Mouse (Mus musculus): ENCODE results near the gene Phlda1. TPM values are rescaled to one million over a fixed set of nuclear protein-coding genes. Genes with fewer than 3 reads are reported as not detected.

Phlda1 gene
- total RNA-seq, 2 experiments from 2014 or later: 30.9 to 34.3 TPM

- no peak for DNase-seq (ENCODE audit: low spot score in 2 of 2)
- intact Hi-C loops (cut with DNase I): no loop called here
Observed at GRCm38 (mm10) chr10:111520621-111521020, 14.5 kb downstream of the Phlda1 start.

- no peak for DNase-seq (ENCODE audit: low spot score in 2 of 2)
- intact Hi-C loops (cut with DNase I): no loop called here
Observed at GRCm38 (mm10) chr10:111521636-111522035, 15.6 kb downstream of the Phlda1 start.

GRCm38 (mm10) chr10:111522230-111522629 lies 16.1 kb downstream of the Phlda1 start:
- no peak for DNase-seq (ENCODE audit: low spot score in 2 of 2)
- intact Hi-C loops (cut with DNase I): no loop called here

- DNase-seq (ENCODE audit: low spot score in 2 of 2): no peak
- intact Hi-C loops (cut with DNase I): no loop called here
Observed at GRCm38 (mm10) chr10:111523894-111524293, 17.8 kb downstream of the Phlda1 start.

GRCm38 (mm10) chr10:111527057-111527456 lies 21.0 kb downstream of the Phlda1 start:
- intact Hi-C loops (cut with DNase I): no loop called here
- peak in 1 of 2 experiments; percentile 52 for DNase-seq (ENCODE audit: low spot score in 2 of 2)

- intact Hi-C loops (cut with DNase I): no loop called here
- DNase-seq (ENCODE audit: low spot score in 2 of 2): no peak
Observed at GRCm38 (mm10) chr10:111527613-111528012, 21.5 kb downstream of the Phlda1 start.

GRCm38 (mm10) chr10:111528283-111528682 lies 22.2 kb downstream of the Phlda1 start:
- intact Hi-C loops (cut with DNase I): no loop called here
- DNase-seq (ENCODE audit: low spot score in 2 of 2): no peak

- intact Hi-C loops (cut with DNase I): no loop called here
- DNase-seq (ENCODE audit: low spot score in 2 of 2): no peak
Observed at GRCm38 (mm10) chr10:111530398-111530797, 24.3 kb downstream of the Phlda1 start.

GRCm38 (mm10) chr10:111534691-111535090 lies 28.6 kb downstream of the Phlda1 start:
- intact Hi-C loops (cut with DNase I): no loop called here
- no peak for DNase-seq (ENCODE audit: low spot score in 2 of 2)

GRCm38 (mm10) chr10:111537410-111537809 lies 31.3 kb downstream of the Phlda1 start:
- DNase-seq (ENCODE audit: low spot score in 2 of 2): no peak
- intact Hi-C loops (cut with DNase I): no loop called here

- intact Hi-C loops (cut with DNase I): no loop called here
- peak; percentile 61 to 71 for DNase-seq (ENCODE audit: low spot score in 2 of 2)
Observed at GRCm38 (mm10) chr10:111539724-111540324, 33.7 kb downstream of the Phlda1 start.

GRCm38 (mm10) chr10:111540678-111541077 lies 34.6 kb downstream of the Phlda1 start:
- intact Hi-C loops (cut with DNase I): no loop called here
- DNase-seq (ENCODE audit: low spot score in 2 of 2): no peak

- intact Hi-C loops (cut with DNase I): no loop called here
- DNase-seq (ENCODE audit: low spot score in 2 of 2): peak in 1 of 2 experiments; percentile 21
Observed at GRCm38 (mm10) chr10:111543106-111543505, 37.0 kb downstream of the Phlda1 start.

GRCm38 (mm10) chr10:111543781-111544260 lies 37.7 kb downstream of the Phlda1 start:
- intact Hi-C loops (cut with DNase I): no loop called here
- DNase-seq (ENCODE audit: low spot score in 2 of 2): no peak

GRCm38 (mm10) chr10:111544311-111544710 lies 38.2 kb downstream of the Phlda1 start:
- DNase-seq (ENCODE audit: low spot score in 2 of 2): no peak
- intact Hi-C loops (cut with DNase I): no loop called here

GRCm38 (mm10) chr10:111545648-111546047 lies 39.6 kb downstream of the Phlda1 start:
- no peak for DNase-seq (ENCODE audit: low spot score in 2 of 2)
- intact Hi-C loops (cut with DNase I): no loop called here

- DNase-seq (ENCODE audit: low spot score in 2 of 2): peak; percentile 57 to 61
- intact Hi-C loops (cut with DNase I): no loop called here
Observed at GRCm38 (mm10) chr10:111547881-111548372, 41.8 kb downstream of the Phlda1 start.

- DNase-seq (ENCODE audit: low spot score in 2 of 2): no peak
- intact Hi-C loops (cut with DNase I): no loop called here
Observed at GRCm38 (mm10) chr10:111550075-111550695, 44.1 kb downstream of the Phlda1 start.

GRCm38 (mm10) chr10:111553695-111554094 lies 47.6 kb downstream of the Phlda1 start:
- no peak for DNase-seq (ENCODE audit: low spot score in 2 of 2)
- intact Hi-C loops (cut with DNase I): no loop called here

- intact Hi-C loops (cut with DNase I): no loop called here
- DNase-seq (ENCODE audit: low spot score in 2 of 2): no peak
Observed at GRCm38 (mm10) chr10:111554651-111555050, 48.6 kb downstream of the Phlda1 start.

GRCm38 (mm10) chr10:111558211-111558610 lies 52.1 kb downstream of the Phlda1 start:
- no peak for DNase-seq (ENCODE audit: low spot score in 2 of 2)
- intact Hi-C loops (cut with DNase I): no loop called here

All from left cerebral cortex, postnatal 36 days (tissue).